Mouse (Mus musculus): Measurements from ENCODE around the gene Mxi1.

Mxi1 gene

DNA sequence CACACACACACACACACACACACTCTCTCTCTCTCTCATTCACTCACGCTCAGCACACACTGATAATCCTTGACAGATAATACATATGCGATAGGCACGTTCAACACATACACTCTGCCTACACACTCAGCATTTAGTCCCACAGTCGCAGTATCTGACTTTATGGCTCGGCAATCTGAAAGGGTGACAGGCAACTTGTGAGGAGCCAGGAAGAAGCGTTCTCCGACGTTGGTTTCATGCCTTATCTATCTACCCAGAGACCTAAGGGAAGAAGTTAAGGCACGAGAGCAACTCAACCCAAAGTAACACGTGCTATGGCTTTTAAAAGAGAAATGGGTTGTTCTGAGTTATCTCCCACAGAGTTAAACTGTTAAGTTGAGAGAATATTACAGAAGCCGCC, 104.3 kb downstream of the Mxi1 start:
- ATAC-seq (ENCODE audit: insufficient number of reproducible peaks, low FRiP score, low TSS enrichment): no peak

DNA sequence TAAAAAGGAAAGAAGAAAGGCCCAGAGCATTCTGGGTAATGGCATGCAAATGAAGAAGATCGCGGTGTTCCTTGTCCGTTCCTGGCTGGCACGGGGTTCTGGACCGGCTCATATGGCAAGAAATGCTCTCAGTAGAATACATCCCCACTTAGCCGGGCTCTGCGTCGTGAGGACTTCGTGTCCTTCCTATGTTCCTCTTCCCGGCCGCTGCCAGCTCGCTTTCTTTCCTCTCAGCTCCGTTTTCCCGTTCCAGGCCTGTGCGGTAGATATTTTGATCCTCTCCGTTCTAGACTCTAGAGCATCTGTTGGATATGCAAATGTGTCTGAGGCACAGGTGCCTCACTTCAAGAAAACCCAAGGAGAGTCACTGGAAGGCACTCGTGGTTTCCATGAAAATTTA, 104.9 kb downstream of the Mxi1 start:
- no peak for ATAC-seq (ENCODE audit: insufficient number of reproducible peaks, low FRiP score, low TSS enrichment)

- no peak for ATAC-seq (ENCODE audit: insufficient number of reproducible peaks, low FRiP score, low TSS enrichment)
These were observed 109.5 kb downstream of the Mxi1 start for GRCm38 (mm10) chr19:53419834-53420233.

- peak; percentile 78; the same call in 1 of the 2 replicates for ATAC-seq (ENCODE audit: insufficient number of reproducible peaks, low FRiP score, low TSS enrichment)
These were observed 110.7 kb downstream of the Mxi1 start for GRCm38 (mm10) chr19:53420924-53421582.

DNA sequence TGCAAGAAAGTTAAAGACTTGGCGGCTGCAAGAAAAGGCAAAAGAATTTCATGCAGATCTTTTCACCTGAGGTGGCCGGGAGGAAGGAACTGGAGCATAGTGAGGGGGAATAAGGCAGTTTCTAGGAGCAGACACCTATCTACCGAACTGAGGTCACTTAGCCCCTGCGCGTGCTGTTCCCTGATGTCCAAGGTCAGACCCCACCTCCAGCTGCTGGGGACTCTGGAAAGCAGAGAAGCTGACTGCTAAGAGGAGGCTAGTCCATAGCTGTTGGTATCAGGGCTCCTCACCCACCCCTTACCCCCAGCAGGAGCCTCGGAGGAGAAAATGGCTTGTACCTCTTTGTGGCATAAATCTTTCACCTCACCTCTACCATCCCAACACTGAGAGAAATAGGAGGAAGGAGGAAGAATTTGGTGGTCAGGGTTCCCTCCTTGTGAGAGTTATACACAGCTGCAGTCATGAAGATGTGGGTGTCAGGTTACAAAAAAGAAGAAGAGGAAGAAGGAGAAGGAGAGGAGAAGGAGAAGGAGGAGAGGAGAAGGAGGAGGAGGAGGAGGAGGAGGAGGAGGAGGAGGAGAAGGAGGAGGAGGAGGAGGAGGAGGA, 111.4 kb downstream of the Mxi1 start:
- no peak for ATAC-seq (ENCODE audit: insufficient number of reproducible peaks, low FRiP score, low TSS enrichment)

- ATAC-seq (ENCODE audit: insufficient number of reproducible peaks, low FRiP score, low TSS enrichment): no peak
These were observed 112.3 kb downstream of the Mxi1 start for GRCm38 (mm10) chr19:53422358-53423308.

GRCm38 (mm10) chr19:53423341-53423753, 113.0 kb downstream of the Mxi1 start:
- no peak for ATAC-seq (ENCODE audit: insufficient number of reproducible peaks, low FRiP score, low TSS enrichment)

GRCm38 (mm10) chr19:53423816-53424465, 113.6 kb downstream of the Mxi1 start:
- ATAC-seq (ENCODE audit: insufficient number of reproducible peaks, low FRiP score, low TSS enrichment): no peak

DNA sequence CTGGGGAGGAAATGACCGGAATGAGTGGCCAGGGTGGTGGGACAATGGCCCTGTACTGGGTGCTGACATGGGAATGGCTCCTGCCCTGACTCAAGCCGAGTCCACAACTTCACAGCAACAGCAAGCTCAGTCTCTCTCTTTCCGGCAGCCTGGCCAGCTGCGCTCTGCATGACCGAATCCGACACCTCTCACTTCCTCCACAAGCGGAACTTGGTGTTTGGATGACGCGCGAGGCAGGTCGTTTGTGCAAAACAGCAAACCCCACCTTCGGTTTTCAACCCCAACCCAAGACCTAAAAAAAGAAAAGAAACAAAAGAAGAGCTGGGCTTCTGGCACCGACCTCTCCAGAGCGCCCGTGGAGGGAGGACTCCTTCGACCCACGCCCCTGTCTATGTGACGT, 114.3 kb downstream of the Mxi1 start:
- no peak for ATAC-seq (ENCODE audit: insufficient number of reproducible peaks, low FRiP score, low TSS enrichment)

All from cerebellum, adult (tissue).